8 mouse cellular contexts compared by ENCODE assay signal in the genomic region with DNA sequence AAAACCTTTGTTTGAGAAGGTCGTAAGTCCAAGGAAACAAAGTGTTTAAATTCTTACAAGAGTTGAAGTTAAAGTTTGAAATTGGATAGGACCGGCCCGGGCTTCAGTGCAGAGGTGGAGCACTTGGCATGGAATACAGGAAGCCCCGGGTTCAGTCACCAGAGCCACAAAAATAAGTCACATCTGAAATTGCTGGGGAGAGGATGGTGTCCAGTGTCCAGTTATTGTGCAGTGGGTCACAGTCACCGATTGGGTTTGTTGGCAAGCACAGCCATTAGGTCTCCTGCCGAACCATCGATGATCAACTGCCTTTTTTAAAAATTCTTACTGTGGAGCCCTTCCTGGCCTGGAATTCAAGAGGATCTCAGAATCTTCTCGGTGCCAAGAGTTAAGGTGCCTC. TPM values are rescaled to one million over a fixed set of nuclear protein-coding genes. Genes with fewer than 3 reads are reported as not detected.
DNase-seq lines count a peak whose midpoint lies in the region; ATAC-seq and TF ChIP-seq lines count a peak whose summit lies in the region.

No protein-coding gene starts in this region.

- DNase-seq in heart, postnatal 14 days, result no peak
- DNase-seq in hindbrain, postnatal 0 days (ENCODE audit: low spot score), result no peak
- DNase-seq in retina, postnatal 1 day, result no peak
- DNase-seq in layer of hippocampus, adult 11-12 months (ENCODE audit: low spot score), result no peak

- H3K36me3 ChIP-seq in heart, embryonic 12.5 days, result peaks cover 20% of the 10 kb centered on the region
- no peaks in the 10 kb centered on the region for H3K36me3 ChIP-seq in hindbrain, postnatal 0 days (ENCODE audit: insufficient read depth, low read length)
- peaks cover 26% of the 10 kb centered on the region for H3K36me3 ChIP-seq in midbrain, embryonic 12.5 days

- ATAC-seq in heart, embryonic 12.5 days (ENCODE audit: insufficient number of reproducible peaks, low FRiP score), result no peak
- no peak for ATAC-seq in hindbrain, postnatal 0 days
- ATAC-seq in midbrain, embryonic 12.5 days (ENCODE audit: low FRiP score, low read depth), result no peak
- ATAC-seq in megakaryocyte progenitor cell, adult 5-6 weeks (replicated peaks; ENCODE audit: poor library complexity), result no peak

- H3K9ac ChIP-seq in heart, embryonic 12.5 days, result peak overlapping the region; percentile 97
- peak overlapping the region; percentile 97; the same call in 1 of the 2 replicates for H3K9ac ChIP-seq in hindbrain, postnatal 0 days (replicated peaks; ENCODE audit: low read length)
- peak overlapping the region; percentile 99; the same call in 1 of the 2 replicates for H3K9ac ChIP-seq in midbrain, embryonic 12.5 days (replicated peaks)

- H3K4me3 ChIP-seq in heart, embryonic 12.5 days, result peak overlapping the region; percentile 85
- peak overlapping the region; percentile 97 for H3K4me3 ChIP-seq in bone marrow macrophage, adult 2 months (ENCODE audit: insufficient read depth, low read length)
- H3K4me3 ChIP-seq in hindbrain, postnatal 0 days (ENCODE audit: low read length), result peak overlapping the region; percentile 89
- H3K4me3 ChIP-seq in midbrain, embryonic 12.5 days, result peak overlapping the region; percentile 99

- no peaks in the 10 kb centered on the region for H3K27me3 ChIP-seq in heart, embryonic 12.5 days (replicated peaks)
- no peaks in the 10 kb centered on the region for H3K27me3 ChIP-seq in hindbrain, postnatal 0 days (ENCODE audit: insufficient read depth, low read length)
- H3K27me3 ChIP-seq in midbrain, embryonic 12.5 days, result no peaks in the 10 kb centered on the region

- TF ChIP-seq CTCF in bone marrow macrophage, adult 2 months (IDR thresholded peaks at IDR 0.05; ENCODE audit: low read depth, low read length), result no peak
- no peak for TF ChIP-seq CTCF in hindbrain, postnatal 0 days (IDR thresholded peaks at IDR 0.05; ENCODE audit: low read depth)

- intact Hi-C loops in heart, postnatal 14 days (cut with DNase I), result no loop called here

- peaks cover 35% of the 10 kb centered on the region for H3K4me1 ChIP-seq in heart, embryonic 12.5 days (replicated peaks)
- peaks cover 24% of the 10 kb centered on the region for H3K4me1 ChIP-seq in bone marrow macrophage, adult 2 months (ENCODE audit: control insufficient read depth, insufficient read depth, low read length)
- peaks cover 13% of the 10 kb centered on the region for H3K4me1 ChIP-seq in hindbrain, postnatal 0 days (ENCODE audit: insufficient read depth, low read length)
- peaks cover 24% of the 10 kb centered on the region for H3K4me1 ChIP-seq in midbrain, embryonic 12.5 days

- no peak overlapping the region for H3K27ac ChIP-seq in heart, embryonic 12.5 days (ENCODE audit: poor library complexity, severe bottlenecking)
- H3K27ac ChIP-seq in bone marrow macrophage, adult 2 months (ENCODE audit: insufficient read depth, low read depth, low read length), result 0 out of 2 replicates have a peak overlapping the region, but pooled peaks have one; percentile 7
- H3K27ac ChIP-seq in hindbrain, postnatal 0 days, result no peak overlapping the region
- no peak overlapping the region for H3K27ac ChIP-seq in midbrain, embryonic 12.5 days (replicated peaks)

- TF ChIP-seq POLR2A in bone marrow macrophage, adult 2 months (IDR thresholded peaks at IDR 0.05; ENCODE audit: borderline replicate concordance, low read depth, low read length), result no peak

- WGBS in heart, embryonic 12.5 days, result 46% methylated on average over 8 of the region's 8 CpGs
- WGBS in hindbrain, postnatal 0 days, result 46% methylated on average over 8 of the region's 8 CpGs
- WGBS in midbrain, embryonic 12.5 days, result 74% methylated on average over 8 of the region's 8 CpGs

- H3K9me3 ChIP-seq in heart, embryonic 12.5 days (replicated peaks), result no peaks in the 10 kb centered on the region
- no peaks in the 10 kb centered on the region for H3K9me3 ChIP-seq in hindbrain, postnatal 0 days (ENCODE audit: low read length)
- no peaks in the 10 kb centered on the region for H3K9me3 ChIP-seq in midbrain, embryonic 12.5 days

- H3K4me2 ChIP-seq in heart, embryonic 12.5 days, result peak overlapping the region; percentile 77
- H3K4me2 ChIP-seq in hindbrain, postnatal 0 days (ENCODE audit: low read depth, low read length), result peak overlapping the region; percentile 90
- H3K4me2 ChIP-seq in midbrain, embryonic 12.5 days (replicated peaks), result peak overlapping the region; percentile 90

RNA-seq across cellular contexts. Expression of a gene that starts 1.3 kb away (rescaled TPM):
- polyA plus RNA-seq in heart, embryonic 12.5 days (2016; fragmentation: Nextera tagmentation; extraction: Ambion mirVana), result 139 and 140 TPM in 2 replicates
- 10 to 100 TPM; 40.3 to 44.7 TPM for total RNA-seq in heart, postnatal 14 days (2021)
- polyA plus RNA-seq in bone marrow macrophage, adult 2 months (2012; ENCODE audit: insufficient read depth, insufficient read length, missing spikeins), result 29.4 and 32.0 TPM in 2 replicates
- total RNA-seq in hindbrain, postnatal 0 days (2014; rRNA removed), result 49.0 and 50.4 TPM in 2 replicates
- polyA plus RNA-seq in hindbrain, postnatal 0 days (2015; fragmentation: Nextera tagmentation; extraction: Ambion mirVana), result 72.0 and 77.7 TPM in 2 replicates
- polyA plus RNA-seq in midbrain, embryonic 12.5 days (2016; fragmentation: Nextera tagmentation; extraction: Ambion mirVana), result 209 and 215 TPM in 2 replicates
- 79.3 and 85.5 TPM in 2 replicates for total RNA-seq in megakaryocyte progenitor cell, adult 5-6 weeks (2015)
- total RNA-seq in megakaryocyte progenitor cell, adult 5-6 weeks (2017), result 123 and 135 TPM in 2 replicates

RNA-seq across cellular contexts. Expression of a gene that starts 9.7 kb away (rescaled TPM):
- polyA plus RNA-seq in heart, embryonic 12.5 days (2016; fragmentation: Nextera tagmentation; extraction: Ambion mirVana), result 253 and 258 TPM in 2 replicates
- total RNA-seq in heart, postnatal 14 days (2021), result 100 to 1,000 TPM; 138 to 146 TPM
- polyA plus RNA-seq in bone marrow macrophage, adult 2 months (2012; ENCODE audit: insufficient read depth, insufficient read length, missing spikeins), result 363 and 383 TPM in 2 replicates
- 148 and 173 TPM in 2 replicates for total RNA-seq in hindbrain, postnatal 0 days (2014; rRNA removed)
- polyA plus RNA-seq in hindbrain, postnatal 0 days (2015; fragmentation: Nextera tagmentation; extraction: Ambion mirVana), result 304 and 319 TPM in 2 replicates
- 232 and 237 TPM in 2 replicates for polyA plus RNA-seq in midbrain, embryonic 12.5 days (2016; fragmentation: Nextera tagmentation; extraction: Ambion mirVana)
- 120 TPM in 2 replicates for total RNA-seq in megakaryocyte progenitor cell, adult 5-6 weeks (2015)
- 54.3 and 72.9 TPM in 2 replicates for total RNA-seq in megakaryocyte progenitor cell, adult 5-6 weeks (2017)

RNA-seq across cellular contexts. Expression of a gene that starts 47.8 kb away (rescaled TPM):
- 1,393 and 1,408 TPM in 2 replicates for polyA plus RNA-seq in heart, embryonic 12.5 days (2016; fragmentation: Nextera tagmentation; extraction: Ambion mirVana)
- total RNA-seq in heart, postnatal 14 days (2021), result 1,000 to 10,000 TPM; 1,338 to 1,403 TPM
- polyA plus RNA-seq in bone marrow macrophage, adult 2 months (2012; ENCODE audit: insufficient read depth, insufficient read length, missing spikeins), result 18.5 and 22.0 TPM in 2 replicates
- 303 and 356 TPM in 2 replicates for total RNA-seq in hindbrain, postnatal 0 days (2014; rRNA removed)
- 794 and 832 TPM in 2 replicates for polyA plus RNA-seq in hindbrain, postnatal 0 days (2015; fragmentation: Nextera tagmentation; extraction: Ambion mirVana)
- 470 and 579 TPM in 2 replicates for polyA plus RNA-seq in midbrain, embryonic 12.5 days (2016; fragmentation: Nextera tagmentation; extraction: Ambion mirVana)
- not detected in 2 replicates for total RNA-seq in megakaryocyte progenitor cell, adult 5-6 weeks (2015)
- not detected in 2 replicates for total RNA-seq in megakaryocyte progenitor cell, adult 5-6 weeks (2017)

Comparison
In these comparisons a context has a peak if more than half of its experiments do, and no peak if none do; other contexts are left out.
1. RNA of a gene that starts 47.8 kb away (polyA plus RNA-seq): 1,393 to 1,408 TPM in heart, embryonic 12.5 days, 794 to 832 TPM in hindbrain, postnatal 0 days and 470 to 579 TPM in midbrain, embryonic 12.5 days; 18.5 to 22.0 TPM in bone marrow macrophage, adult 2 months; every median in the first group is over 10 times any median in the second.
2. Peak in every context shown above with its lines, with median percentiles within 50 percentile points of each other: H3K4me2 ChIP-seq, H3K4me3 ChIP-seq and H3K9ac ChIP-seq.